Mouse (Mus musculus): Measurements from ENCODE around the gene Elob. TPM values are rescaled to one million over a fixed set of nuclear protein-coding genes. Genes with fewer than 3 reads are reported as not detected.
A peak's percentile ranks its signal among the peaks of the same experiment; 100 is the strongest.

Elob gene
- 1,125 and 1,165 TPM in 2 replicates for polyA plus RNA-seq (2016; fragmentation: Nextera tagmentation; extraction: Ambion mirVana)

DNA sequence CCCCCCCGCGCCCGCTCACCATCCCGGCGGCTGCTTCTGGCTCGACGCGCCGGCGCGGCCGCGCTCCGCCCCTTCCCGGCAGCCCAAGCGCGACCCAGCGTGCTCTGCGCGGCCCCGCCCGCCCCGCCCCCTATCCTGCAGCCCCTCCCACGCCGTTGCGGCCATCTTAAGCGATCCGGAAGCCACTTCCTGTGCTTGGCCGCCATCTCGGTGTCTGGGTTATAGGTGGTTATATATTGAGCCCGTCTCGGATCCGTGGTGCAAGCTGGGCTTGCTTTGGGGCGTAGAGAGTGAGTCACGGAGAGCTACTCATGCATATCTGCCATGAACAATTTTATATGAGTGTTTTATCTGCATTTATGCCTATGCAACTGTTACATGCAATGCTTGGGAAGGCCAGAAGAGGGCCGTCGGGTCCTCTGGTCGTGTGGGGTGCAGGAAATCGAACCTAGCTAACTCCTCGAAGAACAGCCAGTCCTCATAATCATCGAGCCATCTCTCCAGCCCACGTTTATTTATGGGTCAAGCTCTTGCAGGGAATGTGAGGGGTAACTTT is at the start of gene Elob:
TSS of gene Elob (minus strand) at position 73 of the 556 bp plus-strand sequence.
- ATAC-seq (ENCODE audit: low FRiP score, low read depth), result peak; percentile 96
- Histone ChIP-seq H3K36me3 (peaks cover 32% of the 10 kb centered on the region), H3K4me3 (peak within 1 kb of the TSS; percentile 82), H3K4me1 (peaks cover 14% of the 10 kb centered on the region), H3K4me2 (replicated peaks) (peak within 1 kb of the TSS; percentile 83), H3K27ac (replicated peaks) (peak within 1 kb of the TSS; percentile 95), H3K27me3 (peaks cover 31% of the 10 kb centered on the region), H3K9me3 (no peaks in the 10 kb centered on the region), H3K9ac (replicated peaks) (peak within 1 kb of the TSS; percentile 81)
- WGBS, result under 1% methylated on average over 38 of the region's 42 CpGs

DNA sequence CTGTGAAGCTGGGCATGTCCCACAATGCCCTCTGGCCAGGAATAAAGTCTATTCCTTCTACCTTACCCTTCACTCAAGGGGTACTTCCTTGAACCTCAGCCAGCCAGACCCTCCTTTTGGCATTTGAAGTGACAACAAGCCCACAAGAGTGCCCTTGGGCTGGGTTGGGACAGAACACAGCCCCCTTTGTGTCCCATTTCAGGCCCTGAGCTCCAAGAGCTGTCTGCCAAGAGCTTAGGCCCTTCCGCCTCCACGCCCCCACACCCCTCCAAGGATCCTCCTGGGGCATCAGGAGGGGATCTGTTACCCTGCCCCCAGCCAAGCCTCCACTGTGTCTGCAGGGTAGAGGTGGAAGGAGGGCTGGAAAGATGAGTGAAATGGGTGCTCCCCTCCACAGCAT is 48.2 kb upstream of the Elob start:
- WGBS, result 95% methylated on average over 2 of the region's 2 CpGs
- no peak for ATAC-seq (ENCODE audit: low FRiP score, low read depth)
- H3K27me3 ChIP-seq, result no peaks in the 10 kb centered on the region
- 0 out of 2 replicates have a peak, but pooled peaks cover 3% of the 10 kb centered on the region for H3K4me1 ChIP-seq
- no peak overlapping the region for H3K4me3 ChIP-seq
- H3K9me3 ChIP-seq, result no peaks in the 10 kb centered on the region
- H3K9ac ChIP-seq (replicated peaks), result no peak overlapping the region
- no peak overlapping the region for H3K4me2 ChIP-seq (replicated peaks)
- no peaks in the 10 kb centered on the region for H3K36me3 ChIP-seq
- no peak overlapping the region for H3K27ac ChIP-seq (replicated peaks)

DNA sequence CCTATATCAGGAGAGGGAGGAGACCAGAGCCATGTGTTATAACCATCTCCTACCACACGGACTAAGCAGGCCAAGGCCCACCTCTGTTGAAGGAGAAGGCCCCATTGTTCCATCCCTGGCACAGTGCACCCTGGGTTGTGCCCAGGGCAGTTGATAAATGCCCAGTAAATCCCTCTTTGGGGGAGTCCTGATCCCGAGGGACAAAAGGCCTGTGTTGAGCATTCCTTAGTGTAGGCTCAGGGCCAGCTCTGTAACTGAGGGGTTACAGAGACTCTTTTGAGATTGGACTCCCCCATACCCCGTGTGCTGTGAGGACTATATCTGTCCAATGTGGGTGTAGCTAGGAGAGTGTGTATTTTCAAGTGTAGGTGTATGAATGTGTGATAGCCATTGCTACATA is 47.8 kb upstream of the Elob start:
- no peak overlapping the region for H3K4me2 ChIP-seq (replicated peaks)
- WGBS, result 62% methylated on average over 3 of the region's 3 CpGs
- no peak for ATAC-seq (ENCODE audit: low FRiP score, low read depth)
- no peak overlapping the region for H3K9ac ChIP-seq (replicated peaks)
- 0 out of 2 replicates have a peak, but pooled peaks cover 3% of the 10 kb centered on the region for H3K4me1 ChIP-seq
- no peaks in the 10 kb centered on the region for H3K36me3 ChIP-seq
- H3K9me3 ChIP-seq, result no peaks in the 10 kb centered on the region
- no peaks in the 10 kb centered on the region for H3K27me3 ChIP-seq
- no peak overlapping the region for H3K4me3 ChIP-seq
- H3K27ac ChIP-seq (replicated peaks), result no peak overlapping the region

DNA sequence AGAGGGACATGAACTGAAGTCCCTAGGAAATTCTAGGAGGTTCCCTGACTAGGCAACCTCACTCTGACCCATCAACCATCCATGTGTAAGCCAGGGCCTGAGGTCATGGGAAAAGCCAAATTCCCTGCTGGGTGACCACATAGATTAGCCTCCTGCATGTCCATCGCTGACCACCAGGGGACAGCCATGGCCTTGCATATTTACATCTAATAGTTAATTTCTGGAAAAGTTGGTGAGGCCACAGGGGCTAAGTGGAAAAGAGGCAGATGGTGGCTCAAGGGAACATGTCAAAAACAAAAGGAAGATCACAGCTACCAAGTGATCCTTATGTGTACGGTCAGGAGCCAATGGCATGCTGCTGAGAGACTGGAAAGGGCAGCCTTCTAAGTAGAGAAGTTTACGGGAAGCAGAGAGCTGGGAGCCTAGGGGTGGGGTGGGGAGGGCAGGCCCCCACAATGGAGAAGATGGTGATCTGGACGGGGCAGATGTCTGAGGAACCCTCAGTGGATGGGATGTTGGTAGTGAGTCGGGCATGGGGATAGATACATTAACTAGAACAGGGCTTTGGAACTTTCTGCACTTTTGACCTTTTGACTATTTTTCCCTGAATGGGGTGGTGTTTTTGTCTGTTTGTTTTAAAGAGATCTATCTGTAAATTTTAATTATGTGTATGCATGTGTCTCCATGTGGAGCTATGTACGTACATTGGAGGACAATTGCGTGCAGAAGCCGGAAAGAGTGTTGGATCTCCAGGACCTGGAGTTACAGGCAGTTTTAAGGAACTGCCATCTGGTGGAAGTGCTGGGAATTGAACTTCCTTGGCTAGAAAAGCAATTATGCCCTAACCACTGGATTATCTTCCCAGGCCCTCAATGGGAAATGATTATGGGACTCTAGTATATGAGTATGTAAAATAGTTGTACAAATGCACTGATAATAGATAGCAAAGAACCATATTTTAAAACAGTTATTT is 45.2 kb upstream of the Elob start:
- Histone ChIP-seq H3K9ac (replicated peaks) (no peak overlapping the region), H3K9me3 (no peaks in the 10 kb centered on the region), H3K4me1 (0 out of 2 replicates have a peak, but pooled peaks cover 3% of the 10 kb centered on the region), H3K4me3 (no peak overlapping the region), H3K27ac (replicated peaks) (no peak overlapping the region), H3K27me3 (no peaks in the 10 kb centered on the region), H3K36me3 (no peaks in the 10 kb centered on the region), H3K4me2 (replicated peaks) (no peak overlapping the region)
- WGBS, result 52% methylated on average over 8 of the region's 8 CpGs
- no peak for ATAC-seq (ENCODE audit: low FRiP score, low read depth)

DNA sequence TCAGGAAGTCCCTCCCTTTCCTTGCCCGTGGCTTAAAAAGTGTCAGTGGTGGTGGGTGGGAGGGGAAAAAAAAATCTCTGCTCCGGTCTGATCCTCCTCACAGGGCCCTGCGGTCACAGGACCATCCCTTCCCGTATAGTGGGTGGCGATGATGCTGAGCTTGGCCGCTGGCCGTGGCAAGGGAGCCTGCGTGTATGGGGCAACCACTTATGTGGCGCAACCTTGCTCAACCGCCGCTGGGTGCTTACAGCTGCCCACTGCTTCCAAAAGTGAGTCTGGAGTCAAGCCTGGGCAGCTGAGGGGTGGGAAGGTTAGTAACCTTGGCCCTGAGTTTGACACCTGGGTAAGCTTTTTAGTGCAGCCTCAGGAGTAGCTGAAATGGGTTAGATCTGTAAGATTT is 39.6 kb upstream of the Elob start:
- Histone ChIP-seq H3K27me3 (no peaks in the 10 kb centered on the region), H3K36me3 (no peaks in the 10 kb centered on the region), H3K27ac (replicated peaks) (no peak overlapping the region), H3K9ac (replicated peaks) (no peak overlapping the region), H3K4me1 (no peaks in the 10 kb centered on the region), H3K4me2 (replicated peaks) (no peak overlapping the region), H3K9me3 (no peaks in the 10 kb centered on the region), H3K4me3 (no peak overlapping the region)
- ATAC-seq (ENCODE audit: low FRiP score, low read depth), result no peak
- 88% methylated on average over 11 of the region's 11 CpGs for WGBS

DNA sequence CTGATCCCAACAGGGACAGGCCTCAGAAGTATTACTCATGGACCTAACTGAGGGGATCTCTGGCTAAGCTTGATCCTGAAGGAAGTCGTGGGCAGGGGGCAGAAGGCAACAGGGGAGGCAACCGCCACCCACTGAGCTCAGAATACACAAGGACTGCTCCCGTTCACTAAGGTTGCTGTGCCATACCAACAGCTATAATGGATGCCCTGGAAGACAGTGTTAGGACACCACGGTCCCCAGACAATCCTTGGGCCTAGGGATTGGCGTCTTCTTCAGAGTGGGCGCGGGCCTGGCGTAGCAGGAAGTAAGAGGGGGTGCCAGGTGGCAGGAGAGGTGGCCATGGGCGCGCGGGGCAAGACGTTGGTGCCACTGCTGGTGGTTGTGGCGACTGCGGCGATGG is 38.8 kb upstream of the Elob start, which contains the start of gene Prss21:
TSS of gene Prss21 (plus strand) at position 301 of the 400 bp plus-strand sequence.
- no peak for ATAC-seq (ENCODE audit: low FRiP score, low read depth)
- H3K4me2 ChIP-seq (replicated peaks), result no peak within 1 kb of the TSS
- WGBS, result 80% methylated on average over 15 of the region's 15 CpGs

DNA sequence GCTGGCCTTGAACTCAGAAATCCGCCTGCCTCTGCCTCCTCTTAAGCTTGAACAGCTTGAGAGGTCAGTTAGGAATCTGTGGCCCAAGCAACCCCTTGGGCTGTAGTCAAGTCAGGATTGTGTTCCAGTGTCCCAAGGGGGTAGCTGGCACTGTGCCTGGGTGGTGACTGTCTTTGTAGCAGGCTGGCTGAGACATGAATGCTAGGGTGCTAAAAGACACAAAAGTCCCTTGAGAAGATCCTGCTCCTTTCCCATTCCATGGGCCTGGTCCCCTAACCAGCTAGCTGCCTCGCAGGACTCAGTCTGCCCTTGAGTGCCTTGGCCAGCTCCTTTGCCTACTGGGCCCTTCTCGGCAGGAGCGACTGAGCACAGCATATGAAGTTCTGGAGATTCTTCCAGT is 34.0 kb upstream of the Elob start:
- no peaks in the 10 kb centered on the region for H3K9me3 ChIP-seq
- 80% methylated on average over 4 of the region's 4 CpGs for WGBS
- no peak overlapping the region for H3K9ac ChIP-seq (replicated peaks)
- H3K36me3 ChIP-seq, result no peaks in the 10 kb centered on the region
- no peak overlapping the region for H3K4me2 ChIP-seq (replicated peaks)
- no peak for ATAC-seq (ENCODE audit: low FRiP score, low read depth)
- no peak overlapping the region for H3K27ac ChIP-seq (replicated peaks)
- H3K27me3 ChIP-seq, result no peaks in the 10 kb centered on the region
- H3K4me3 ChIP-seq, result no peak overlapping the region
- H3K4me1 ChIP-seq, result no peaks in the 10 kb centered on the region

More for the DNA sequence above, 38.8 kb upstream of the Elob start, which contains the start of gene Prss21:
- no peaks in the 10 kb centered on the region for H3K4me1 ChIP-seq
- H3K36me3 ChIP-seq, result no peaks in the 10 kb centered on the region
- H3K4me3 ChIP-seq, result no peak within 1 kb of the TSS
- H3K9ac ChIP-seq (replicated peaks), result no peak within 1 kb of the TSS
- no peaks in the 10 kb centered on the region for H3K27me3 ChIP-seq
- no peak within 1 kb of the TSS for H3K27ac ChIP-seq (replicated peaks)
- H3K9me3 ChIP-seq, result no peaks in the 10 kb centered on the region

DNA sequence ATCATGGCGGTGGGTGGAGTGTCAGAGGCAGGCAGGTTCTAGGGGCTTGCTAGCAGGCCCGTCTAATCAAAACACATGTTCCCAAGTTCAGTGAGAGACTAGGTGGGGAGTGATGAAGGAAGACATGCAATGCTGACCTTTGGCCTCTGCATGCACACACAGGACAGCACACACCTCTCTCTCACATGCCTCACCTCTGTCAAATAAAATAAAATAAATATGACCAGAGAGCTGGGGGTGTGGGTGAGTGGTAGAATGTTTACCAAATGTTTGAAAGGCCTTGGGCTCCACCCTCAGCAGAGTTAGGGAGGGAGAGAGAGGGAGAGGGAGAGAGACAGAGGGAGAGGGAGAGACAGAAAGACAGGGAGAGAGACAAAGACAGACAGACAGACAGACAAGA is 29.0 kb upstream of the Elob start:
- H3K4me3 ChIP-seq, result no peak overlapping the region
- H3K27ac ChIP-seq (replicated peaks), result no peak overlapping the region
- 89% methylated on average over 2 of the region's 2 CpGs for WGBS
- H3K9me3 ChIP-seq, result no peaks in the 10 kb centered on the region
- H3K36me3 ChIP-seq, result no peaks in the 10 kb centered on the region
- H3K4me2 ChIP-seq (replicated peaks), result no peak overlapping the region
- no peak for ATAC-seq (ENCODE audit: low FRiP score, low read depth)
- no peak overlapping the region for H3K9ac ChIP-seq (replicated peaks)
- H3K4me1 ChIP-seq, result no peaks in the 10 kb centered on the region
- H3K27me3 ChIP-seq, result no peaks in the 10 kb centered on the region

DNA sequence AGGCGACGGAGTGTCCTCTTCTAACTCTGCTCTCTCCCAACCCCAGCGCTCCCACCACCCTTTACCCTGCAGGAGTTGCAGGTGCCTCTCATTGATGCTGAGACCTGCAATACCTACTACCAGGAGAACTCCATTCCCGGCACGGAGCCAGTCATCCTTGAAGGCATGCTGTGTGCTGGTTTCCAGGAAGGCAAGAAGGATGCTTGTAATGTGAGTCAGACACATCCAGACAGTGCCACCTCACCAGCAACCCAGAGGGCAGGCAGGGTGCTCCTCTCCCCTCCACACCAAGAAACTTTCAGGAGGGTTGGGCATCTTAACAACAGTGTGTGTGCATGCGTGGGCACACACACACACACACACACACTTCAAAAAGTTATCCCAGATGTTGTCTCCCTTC is 28.3 kb upstream of the Elob start:
- WGBS, result 82% methylated on average over 6 of the region's 6 CpGs
- Histone ChIP-seq H3K4me3 (no peak overlapping the region), H3K27ac (replicated peaks) (no peak overlapping the region), H3K4me2 (replicated peaks) (no peak overlapping the region), H3K4me1 (no peaks in the 10 kb centered on the region), H3K9me3 (no peaks in the 10 kb centered on the region), H3K36me3 (no peaks in the 10 kb centered on the region), H3K9ac (replicated peaks) (no peak overlapping the region), H3K27me3 (no peaks in the 10 kb centered on the region)
- ATAC-seq (ENCODE audit: low FRiP score, low read depth), result no peak

DNA sequence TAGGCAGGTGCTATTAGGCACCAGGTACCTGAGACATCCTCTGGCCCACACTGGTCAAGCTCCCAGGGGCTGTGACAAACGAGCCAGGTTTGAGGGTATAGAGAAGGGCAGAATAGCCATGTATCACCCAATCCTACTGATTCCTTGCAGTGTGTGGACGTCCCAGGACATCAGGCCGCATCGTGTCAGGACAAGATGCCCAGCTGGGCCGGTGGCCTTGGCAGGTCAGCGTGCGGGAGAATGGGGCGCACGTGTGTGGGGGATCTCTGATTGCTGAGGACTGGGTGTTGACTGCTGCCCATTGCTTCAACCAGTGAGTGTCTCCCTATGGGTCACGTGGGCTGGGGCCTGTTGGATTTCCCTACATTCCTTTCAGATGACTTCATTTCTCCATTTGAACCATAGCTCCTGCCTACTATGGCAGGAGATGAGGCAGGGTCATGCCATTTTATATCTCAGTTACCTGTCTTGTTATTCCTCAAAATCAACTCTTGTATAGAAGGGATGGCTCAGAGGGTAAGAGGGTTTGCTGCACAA is 25.4 kb upstream of the Elob start:
- Histone ChIP-seq H3K4me3 (no peak overlapping the region), H3K4me2 (replicated peaks) (no peak overlapping the region), H3K9me3 (no peaks in the 10 kb centered on the region), H3K4me1 (no peaks in the 10 kb centered on the region), H3K36me3 (no peaks in the 10 kb centered on the region), H3K27ac (replicated peaks) (no peak overlapping the region), H3K9ac (replicated peaks) (no peak overlapping the region; the same call in 1 of the 2 replicates), H3K27me3 (no peaks in the 10 kb centered on the region; the same call in 1 of the 2 replicates)
- ATAC-seq (ENCODE audit: low FRiP score, low read depth), result no peak
- WGBS, result 89% methylated on average over 10 of the region's 10 CpGs

DNA sequence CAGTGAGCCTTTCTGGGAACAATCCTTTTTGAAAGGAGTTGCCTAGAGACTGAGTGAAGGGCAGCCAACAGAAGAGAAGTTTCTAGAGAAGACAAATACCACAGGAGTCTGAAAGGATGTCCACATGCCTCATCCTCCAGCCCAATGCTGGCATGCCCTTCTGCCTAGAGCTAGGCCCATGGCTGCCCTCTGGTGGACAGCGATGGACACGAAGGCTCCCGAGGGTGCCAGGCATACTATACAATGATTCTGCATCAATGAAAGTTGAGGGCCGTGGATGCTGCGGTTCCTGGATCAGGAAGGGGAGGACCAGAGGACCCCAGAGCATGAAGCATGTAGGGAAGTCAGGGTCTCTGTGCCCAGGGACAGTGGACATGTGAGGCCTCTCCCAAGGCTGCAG is 24.4 kb upstream of the Elob start:
- Histone ChIP-seq H3K27me3 (no peaks in the 10 kb centered on the region; the same call in 1 of the 2 replicates), H3K9ac (replicated peaks) (no peak overlapping the region), H3K36me3 (no peaks in the 10 kb centered on the region), H3K4me2 (replicated peaks) (no peak overlapping the region), H3K27ac (replicated peaks) (no peak overlapping the region), H3K4me3 (no peak overlapping the region), H3K4me1 (no peaks in the 10 kb centered on the region), H3K9me3 (no peaks in the 10 kb centered on the region)
- ATAC-seq (ENCODE audit: low FRiP score, low read depth), result no peak
- 31% methylated on average over 5 of the region's 5 CpGs for WGBS

Data from midbrain, embryonic 12.5 days (tissue).